Mouse (Mus musculus) myocyte (in vitro differentiated cells): Measurements from ENCODE around the gene Cbr1.

Source experiments
- E2F4 ChIP-seq: IDR thresholded peaks from one replicate; pipeline ENCODE4 v1.6.1; 2011; ENCODE audit warnings: mild to moderate bottlenecking, control low read depth, moderate library complexity; ENCODE audit not compliant: insufficient read depth
- POLR2A ChIP-seq: IDR thresholded peaks from one replicate; pipeline ENCODE4 v1.6.1; 2011; ENCODE audit warnings: low read depth, mild to moderate bottlenecking, control low read depth, moderate library complexity; ENCODE audit not compliant: insufficient read length
- REST ChIP-seq: IDR thresholded peaks from one replicate; pipeline ENCODE4 v1.6.1; 2011; ENCODE audit warnings: mild to moderate bottlenecking, control low read depth, moderate library complexity; ENCODE audit not compliant: insufficient read depth, insufficient read length
- SRF ChIP-seq: IDR thresholded peaks from one replicate; pipeline ENCODE4 v1.6.1; 2011; ENCODE audit warnings: low read depth; ENCODE audit not compliant: control insufficient read depth, insufficient read length

DNA sequence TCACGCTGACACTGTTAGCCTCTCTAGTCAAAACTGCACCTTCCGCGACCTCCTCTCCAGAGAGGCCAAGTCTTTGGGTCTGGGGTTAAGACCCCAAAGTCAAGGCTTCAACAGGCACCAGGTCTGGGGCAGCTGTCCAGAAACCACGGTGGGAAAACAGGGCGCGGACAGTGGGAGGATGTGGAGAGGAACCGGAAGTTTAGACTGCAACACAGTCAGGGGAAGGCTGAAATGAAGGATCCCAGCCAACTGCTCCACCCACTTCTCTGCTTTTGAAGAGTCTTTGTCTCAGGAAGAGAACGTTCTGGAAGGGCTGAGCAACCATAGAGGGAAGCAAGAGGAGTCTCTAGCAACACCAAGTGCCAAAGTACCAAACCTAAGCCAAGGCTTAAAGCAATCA is 48.0 kb upstream of the Cbr1 start:
- TF ChIP-seq POLR2A (no peak), E2F4 (no peak), REST (no peak), SRF (no peak)
